Mouse (Mus musculus) WW6 (cell line): Measurements from ENCODE around the gene Mpz.

ENCODE experiments used
- DNase-seq: peaks from one replicate; pipeline ENCODE4 v3.0.0-alpha.2; 2013; ENCODE audit warnings: low read depth, low spot score

Mpz gene

DNA sequence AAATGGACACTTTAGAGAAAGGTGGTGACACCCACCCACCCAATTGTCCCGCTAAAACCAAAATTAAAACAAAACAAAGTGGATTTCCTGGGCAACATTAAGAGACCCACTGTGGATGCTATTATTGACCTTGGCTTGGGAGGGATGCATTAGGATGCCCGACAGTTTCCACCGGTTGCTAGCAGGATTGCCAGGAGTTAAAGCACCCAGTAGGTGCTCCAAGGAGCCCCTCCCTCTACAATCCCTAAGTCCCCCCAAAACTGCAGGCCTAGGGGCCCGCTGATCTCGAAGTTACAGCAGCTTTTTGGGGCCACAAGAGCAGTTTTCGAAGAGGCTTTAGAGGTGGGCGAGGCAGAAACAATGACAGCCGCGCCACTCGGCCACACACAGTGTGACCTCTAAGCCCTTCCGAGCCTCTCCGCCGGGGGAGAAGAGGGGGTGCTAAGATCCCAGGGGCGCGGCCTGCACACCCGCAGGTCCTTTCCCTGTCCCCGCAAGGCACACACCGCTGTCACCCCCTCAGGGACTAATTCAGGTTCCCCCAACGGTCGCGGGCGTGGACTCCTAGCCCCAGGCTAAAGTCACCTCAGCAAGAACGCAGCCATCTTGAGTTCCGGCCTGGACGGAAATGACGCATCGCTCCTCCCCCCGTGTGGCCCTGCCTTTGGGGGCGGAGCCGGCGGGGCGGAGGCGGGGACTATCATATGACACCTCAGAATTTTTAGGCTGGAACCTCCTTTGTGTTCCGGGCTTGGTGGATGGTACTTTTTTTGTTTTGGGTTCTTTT lies at the start of gene Mpz, which contains the start of gene Sdhc:
Mpz (plus strand) TSS at position 738 of the 787 bp plus-strand sequence.
Sdhc (minus strand) TSS at position 630 of the 787 bp plus-strand sequence.
- DNase-seq, result peak; percentile 86

DNA sequence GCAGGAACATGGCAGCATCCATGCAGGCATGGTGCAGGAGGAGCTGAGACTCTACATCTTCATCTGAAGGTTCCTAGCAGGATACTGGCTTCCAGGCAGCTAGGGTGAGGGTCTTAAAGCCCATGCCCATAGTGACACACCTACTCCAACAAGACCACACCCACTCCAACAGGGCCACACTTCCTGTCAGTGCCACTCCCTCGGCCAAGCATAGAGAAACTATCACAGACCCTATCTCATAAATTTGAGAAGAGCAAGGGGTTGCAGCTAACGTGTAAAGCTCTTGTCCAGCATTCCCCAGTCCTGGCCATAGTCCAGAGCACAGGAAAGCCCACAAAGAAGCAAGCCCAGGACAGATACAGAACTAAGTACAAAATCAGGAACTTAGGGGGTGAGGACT lies 49.5 kb upstream of the Mpz start:
- DNase-seq, result no peak

DNA sequence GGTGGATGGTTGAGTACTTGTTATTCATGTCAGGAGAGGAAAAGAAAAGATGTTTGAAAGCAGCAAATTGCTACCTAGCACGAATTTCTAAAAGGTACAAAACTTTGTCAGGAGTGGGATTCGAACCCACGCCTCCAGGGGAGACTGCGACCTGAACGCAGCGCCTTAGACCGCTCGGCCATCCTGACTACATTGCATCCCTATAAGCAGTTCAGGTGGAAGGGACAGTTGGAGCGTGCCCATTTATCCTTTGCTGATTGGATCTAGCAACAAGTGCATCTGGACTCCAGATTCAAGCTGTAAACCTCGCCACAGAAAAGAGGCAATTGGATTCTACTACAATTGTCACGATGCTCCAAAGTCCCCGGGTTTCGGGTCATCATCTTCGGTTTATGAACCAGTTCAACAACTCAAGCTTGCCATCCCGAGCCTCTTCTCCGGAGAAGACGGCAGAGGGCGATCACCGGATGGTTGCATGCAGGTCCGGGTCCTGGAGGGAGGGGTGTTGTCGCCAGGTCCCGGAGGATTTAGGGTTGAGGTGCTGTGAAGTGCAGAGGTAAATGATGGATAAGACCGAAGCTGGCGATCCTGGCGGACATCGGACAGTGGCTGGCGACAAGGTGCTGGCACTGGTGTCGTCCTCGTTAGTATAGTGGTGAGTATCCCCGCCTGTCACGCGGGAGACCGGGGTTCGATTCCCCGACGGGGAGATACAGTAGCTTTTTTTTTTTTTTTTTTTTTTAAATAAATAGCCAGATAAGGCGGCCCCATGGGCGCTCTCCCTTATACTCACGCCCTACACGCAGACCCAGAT lies 48.6 kb upstream of the Mpz start:
- no peak for DNase-seq

DNA sequence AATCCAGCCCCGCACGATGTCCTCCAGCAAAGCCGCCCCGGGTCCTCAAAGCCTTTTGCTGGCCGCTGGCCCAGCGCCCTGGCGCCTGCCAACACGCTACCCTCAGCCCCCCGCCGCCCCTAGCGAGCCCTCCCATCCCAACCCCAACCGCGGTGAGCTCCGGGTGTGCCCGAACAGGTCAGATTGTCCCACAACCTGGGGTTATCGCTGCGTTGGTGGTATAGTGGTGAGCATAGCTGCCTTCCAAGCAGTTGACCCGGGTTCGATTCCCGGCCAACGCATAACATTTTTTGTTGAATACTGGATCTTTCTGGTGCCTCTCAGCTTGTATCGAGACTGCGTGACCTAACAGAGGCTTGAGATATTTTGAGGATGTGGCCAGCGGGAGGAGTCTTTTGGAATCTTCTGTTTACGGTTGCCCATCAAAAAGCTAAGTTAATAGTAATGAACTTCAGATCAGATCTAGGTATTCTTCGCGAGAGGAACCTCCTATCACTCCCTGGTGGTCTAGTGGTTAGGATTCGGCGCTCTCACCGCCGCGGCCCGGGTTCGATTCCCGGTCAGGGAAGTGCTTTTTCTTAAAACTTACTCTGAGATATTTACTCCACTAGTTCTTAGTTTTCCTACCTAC lies 47.8 kb upstream of the Mpz start:
- DNase-seq, result no peak

DNA sequence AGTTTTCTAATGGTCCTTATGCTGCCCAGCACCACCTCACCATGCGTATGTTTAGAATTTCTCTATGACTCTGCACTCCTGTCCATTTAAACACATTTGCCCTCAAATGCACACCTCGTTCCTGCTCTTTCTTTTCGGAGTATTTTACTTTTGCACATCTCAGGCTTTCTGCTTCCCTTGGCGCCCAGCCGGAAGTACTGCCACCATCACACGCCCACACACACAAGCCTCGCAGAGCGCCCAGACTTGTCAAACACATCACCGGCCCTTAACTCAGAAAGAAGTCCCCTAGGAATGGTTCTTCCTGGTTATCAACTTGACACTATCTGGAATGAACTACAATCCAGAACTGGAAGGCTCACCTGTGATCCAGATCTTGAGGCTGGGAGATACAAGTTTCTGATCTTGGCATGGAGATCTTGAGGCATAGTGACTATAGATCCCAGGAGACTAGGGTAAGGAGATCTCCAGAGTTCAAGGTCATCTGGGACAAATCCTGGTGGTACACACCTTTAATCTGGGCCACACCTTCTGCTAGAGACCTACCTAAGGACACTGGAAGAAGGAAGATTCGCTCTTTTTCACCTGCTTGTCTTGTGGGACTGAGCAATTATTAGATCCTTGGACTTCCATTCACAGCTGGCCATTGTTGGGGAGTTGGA lies 47.2 kb upstream of the Mpz start:
- DNase-seq, result no peak

DNA sequence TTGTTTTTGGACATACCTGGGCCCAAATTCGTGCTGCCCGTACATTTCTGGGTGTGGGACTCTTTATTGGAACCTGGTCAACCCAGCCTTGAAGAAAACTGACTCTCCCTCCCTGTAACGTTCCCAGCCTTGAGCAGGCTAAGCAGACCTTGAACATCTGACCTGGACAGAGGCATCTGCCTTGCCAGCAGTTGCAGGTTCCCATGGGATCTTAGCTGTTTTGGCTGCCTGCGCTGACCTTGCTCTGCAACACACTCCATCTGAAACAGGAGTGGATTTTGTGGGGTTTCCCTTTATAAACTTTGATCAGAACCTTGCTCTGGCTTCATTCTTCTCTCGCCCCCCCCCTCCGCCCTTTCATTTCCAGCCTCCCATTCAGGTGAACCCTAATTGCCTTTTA lies 45.3 kb upstream of the Mpz start:
- no peak for DNase-seq

DNA sequence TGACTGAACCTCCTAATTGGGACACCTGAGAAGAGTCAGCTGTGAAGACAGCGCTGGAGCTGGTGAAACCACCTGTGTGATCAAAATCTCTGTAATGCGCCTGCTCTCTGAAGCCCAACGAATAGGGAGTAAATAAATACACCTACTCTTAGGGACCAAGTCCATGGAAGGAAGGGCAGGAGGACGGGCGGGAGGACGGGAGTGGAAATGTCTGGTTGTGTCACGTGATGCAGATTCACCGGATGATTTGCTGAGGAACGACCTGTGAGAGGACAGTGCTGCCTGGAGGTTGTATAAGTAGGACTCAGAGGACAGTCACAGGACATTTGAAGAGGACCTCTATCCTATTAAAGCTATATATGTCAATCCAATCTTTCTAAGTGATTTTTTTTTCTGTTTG lies 40.9 kb upstream of the Mpz start:
- no peak for DNase-seq

DNA sequence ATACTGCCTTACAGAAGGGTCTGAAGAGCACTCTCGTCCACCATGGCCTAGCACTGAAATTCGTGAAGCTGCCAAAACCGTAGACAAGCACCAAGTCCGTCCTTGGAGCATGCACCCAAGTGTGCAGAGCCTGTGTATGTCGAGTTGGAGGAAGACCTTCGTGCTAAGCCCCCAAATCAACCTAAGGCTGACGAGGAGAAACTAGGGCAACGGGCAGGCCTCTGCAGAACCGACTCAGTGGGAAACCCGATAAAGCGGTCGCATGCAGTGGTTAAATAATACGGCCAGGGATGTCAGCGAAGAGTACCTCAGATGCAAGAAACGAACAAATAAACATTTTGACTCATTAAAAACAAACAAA lies 39.9 kb upstream of the Mpz start:
- DNase-seq, result no peak

DNA sequence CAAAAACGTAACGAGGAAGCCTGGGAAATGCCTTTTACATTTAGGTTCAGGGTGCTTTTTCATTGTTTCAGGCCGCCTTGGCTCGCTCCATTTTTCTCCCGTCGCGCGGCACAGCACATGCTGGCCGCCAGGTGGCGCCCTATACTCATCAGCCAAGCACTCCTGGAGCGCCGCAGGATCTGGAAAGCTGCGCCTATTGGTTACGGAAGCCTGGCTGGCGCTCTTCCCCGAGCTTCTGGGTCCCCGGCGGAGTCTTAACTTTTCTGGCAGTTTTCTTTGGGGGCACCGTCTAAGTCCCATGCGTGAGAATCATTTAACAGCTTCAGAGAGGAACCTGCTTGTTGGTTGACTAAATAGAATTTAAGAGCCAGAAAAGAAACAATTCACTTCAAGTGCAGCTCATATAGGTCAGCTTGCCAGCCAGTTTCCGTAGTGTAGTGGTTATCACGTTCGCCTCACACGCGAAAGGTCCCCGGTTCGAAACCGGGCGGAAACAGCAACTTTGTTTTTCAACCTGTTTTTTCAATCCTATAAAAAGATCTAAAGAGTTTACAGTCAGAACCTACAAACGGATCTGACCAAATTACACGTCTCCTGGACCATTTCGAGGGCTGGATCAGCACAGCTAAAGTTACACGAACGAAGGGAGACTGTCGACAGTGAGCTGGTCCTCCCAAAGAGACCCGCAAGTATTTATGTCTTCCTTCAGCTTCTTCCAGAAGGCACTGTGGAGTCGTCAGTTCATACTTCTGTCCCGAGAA lies 39.3 kb upstream of the Mpz start:
- no peak for DNase-seq

DNA sequence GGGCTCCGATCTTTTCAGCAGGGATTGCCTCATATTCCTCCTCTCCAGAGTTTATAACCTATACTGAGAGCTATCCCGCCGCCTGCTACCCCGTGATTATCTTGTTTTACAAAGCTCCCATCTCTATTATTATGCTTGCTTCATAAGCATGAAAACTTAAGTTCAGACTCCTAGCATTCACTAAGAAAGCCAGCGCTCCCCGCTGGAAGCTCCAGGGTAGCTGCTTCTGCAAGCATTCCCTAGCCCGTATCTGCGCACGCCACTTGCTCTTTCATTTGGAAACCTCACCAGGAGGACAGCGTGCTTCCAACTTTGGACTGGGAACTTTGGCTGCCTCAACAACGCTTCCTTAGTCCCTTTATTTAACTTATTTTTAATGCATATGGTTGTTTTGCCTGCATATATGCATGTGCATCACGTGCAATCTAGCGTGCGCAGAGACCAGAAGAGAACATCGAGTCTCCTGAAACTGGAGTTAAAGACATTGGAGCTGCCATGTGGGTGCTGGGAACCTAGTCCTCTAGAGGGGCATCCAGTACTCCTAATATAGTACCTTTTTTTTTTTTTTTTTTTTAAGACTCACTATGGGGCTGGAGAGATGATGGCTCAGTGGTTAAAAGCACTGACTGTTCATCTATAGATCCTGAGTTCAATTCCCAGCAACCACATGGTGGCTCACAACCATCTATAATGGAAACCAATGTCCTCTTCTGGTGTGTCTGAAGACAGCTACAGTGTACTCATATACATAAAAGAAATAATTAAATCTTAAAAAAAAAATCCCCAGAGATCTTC lies 38.5 kb upstream of the Mpz start:
- no peak for DNase-seq

DNA sequence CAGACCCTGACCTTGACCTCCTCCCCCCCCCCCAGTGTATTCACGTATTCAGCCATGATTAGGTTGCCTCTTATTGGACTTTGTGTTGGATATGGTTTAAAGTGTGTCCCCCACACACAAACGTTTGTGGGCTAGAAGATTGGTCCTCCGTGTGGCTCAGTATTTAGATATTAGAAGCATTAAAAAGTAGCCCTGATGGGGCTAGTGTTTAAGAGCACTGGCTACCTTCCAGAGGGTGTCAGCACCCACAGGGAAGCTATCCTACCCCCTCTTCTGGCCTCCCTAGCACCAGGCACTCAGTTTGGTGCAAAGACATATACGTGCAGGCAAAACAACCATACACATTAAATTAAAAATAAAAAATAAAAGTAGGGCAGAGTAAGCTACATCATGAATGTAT lies 37.5 kb upstream of the Mpz start:
- no peak for DNase-seq

DNA sequence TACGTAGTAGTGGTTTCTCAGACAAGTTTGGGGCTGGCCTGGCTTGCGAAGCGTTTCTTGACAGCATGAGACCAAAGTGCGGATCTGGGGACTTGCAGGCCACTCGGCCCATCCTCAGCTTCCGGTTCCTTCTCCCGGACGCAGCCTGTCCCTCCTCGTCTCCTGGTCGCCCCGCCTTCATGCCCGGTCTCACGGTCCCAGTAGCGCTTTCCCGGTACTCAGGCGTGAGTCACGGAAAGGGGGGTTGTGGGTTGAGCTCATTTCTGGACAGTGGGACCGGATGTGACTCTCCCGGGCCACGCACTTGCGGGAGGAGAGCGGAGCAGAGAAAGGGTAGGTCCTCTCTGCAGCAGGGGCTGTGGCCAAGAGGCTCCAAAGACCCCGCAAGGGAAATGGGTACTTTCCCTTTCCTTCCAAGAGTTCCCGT lies 36.6 kb upstream of the Mpz start, which contains the start of gene Cfap126:
Cfap126 (plus strand) TSS at position 46 of the 427 bp plus-strand sequence.
- DNase-seq, result no peak

DNA sequence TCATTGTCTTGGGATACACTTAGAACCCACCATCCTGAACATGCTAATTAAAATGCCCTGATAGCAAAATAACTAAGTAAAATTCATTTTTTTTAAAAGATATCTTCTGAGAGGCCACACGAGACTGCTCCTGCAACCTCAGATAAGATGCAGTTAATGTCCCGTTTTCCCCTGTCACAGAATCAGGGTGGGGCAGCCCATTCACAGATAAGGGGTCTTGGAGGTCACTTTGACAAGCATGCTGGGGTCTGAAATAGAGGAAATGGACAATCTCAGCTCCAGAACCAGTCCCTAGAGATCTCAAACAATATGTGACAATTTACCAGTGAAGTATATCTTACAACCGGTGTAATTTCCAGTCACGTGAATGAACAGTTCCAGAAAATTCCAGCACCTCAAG lies 34.2 kb upstream of the Mpz start:
- no peak for DNase-seq

DNA sequence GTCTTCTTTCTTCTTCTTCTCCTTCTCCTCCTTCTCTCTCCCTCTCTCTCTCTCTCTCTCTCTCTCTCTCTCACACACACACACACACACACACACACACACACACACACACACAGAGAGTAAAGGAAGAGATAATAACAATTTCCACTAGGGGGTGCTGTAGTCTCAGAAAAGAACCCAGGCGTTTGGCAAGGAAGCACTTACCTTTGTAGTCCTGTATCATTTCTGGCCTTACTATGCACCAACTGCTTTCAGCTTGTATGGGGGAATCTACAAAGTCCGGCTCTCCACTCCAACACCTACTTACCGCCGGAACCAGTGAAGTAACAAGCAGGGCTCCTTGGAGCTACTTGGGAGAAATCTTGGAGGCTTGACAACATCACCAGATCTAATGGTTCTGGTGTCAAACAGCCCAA lies 32.2 kb upstream of the Mpz start:
- no peak for DNase-seq

DNA sequence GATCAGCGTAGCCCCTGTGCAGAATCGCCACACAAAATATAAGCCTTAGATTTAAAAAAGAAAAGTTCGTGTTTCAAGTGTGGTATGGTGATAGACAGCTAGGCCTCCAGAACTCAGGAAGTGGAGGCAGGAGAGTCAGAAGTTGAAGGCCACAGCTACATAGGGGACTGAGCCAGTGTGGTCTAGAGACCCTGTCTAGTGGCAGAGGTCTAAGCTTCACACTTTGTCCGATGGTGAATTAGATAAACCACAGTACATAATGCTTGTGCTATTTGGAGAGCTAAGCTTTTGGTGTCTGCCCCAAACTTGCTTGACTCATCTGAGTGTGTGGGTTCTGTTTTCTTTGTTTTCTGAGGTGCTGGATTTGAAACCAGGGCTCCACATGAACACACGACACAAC lies 31.5 kb upstream of the Mpz start:
- no peak for DNase-seq

DNA sequence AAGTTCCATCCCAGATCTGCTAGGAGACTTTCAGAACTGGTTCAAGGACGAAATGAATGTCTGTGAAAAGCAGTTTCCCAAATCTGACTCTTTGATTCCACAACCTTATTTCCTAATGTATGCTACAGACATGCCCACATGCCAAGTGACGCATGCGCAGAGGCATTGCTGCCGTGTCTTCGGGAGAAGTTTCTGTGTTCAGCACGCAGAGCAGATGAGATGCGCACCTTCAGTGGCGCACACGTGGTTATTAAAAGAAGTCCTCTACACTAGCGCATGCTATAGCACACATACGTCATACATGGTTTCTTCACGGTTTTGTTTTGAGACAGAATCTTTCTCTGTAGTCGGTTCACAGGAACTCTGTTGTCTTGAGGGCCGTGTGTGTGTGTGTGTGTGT lies 31.1 kb upstream of the Mpz start:
- no peak for DNase-seq

DNA sequence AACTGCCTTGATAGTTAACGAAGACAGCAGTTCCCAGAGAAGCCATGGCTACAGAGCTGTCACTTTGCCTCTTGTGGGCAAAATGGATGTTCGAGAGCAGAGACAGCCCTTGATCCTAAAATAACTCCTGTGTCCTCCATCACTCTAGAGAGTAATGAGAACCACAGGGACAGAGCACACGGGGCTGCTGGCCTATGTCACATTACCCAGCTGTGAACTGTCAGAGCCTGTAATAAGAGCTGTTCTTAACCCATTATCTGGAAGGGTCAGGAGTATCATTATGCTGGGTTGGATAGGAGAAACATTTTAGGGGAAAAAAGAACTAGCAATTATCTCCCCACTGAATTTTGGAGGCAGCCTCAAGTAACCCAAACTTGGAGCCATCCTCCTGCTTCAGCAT lies 29.6 kb upstream of the Mpz start:
- no peak for DNase-seq

DNA sequence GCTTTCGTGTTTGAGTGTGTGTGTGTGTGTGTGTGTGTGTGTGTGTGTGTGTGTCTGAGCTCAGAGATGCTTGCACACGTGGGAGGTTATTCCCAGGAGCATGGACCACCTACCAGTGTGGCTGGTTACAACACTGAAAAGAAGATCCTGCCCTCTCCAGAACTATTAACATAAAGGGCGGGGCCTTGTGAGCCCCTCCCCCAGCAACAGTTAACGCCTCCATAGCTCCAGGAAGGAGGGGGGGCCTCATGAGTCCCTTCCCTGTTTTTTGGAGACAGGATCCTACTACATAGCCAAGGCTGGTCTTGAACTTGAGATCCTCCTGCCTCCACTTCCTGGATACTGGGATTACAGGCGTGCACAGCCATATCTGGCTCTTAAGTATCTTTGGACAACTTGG lies 28.7 kb upstream of the Mpz start:
- no peak for DNase-seq

DNA sequence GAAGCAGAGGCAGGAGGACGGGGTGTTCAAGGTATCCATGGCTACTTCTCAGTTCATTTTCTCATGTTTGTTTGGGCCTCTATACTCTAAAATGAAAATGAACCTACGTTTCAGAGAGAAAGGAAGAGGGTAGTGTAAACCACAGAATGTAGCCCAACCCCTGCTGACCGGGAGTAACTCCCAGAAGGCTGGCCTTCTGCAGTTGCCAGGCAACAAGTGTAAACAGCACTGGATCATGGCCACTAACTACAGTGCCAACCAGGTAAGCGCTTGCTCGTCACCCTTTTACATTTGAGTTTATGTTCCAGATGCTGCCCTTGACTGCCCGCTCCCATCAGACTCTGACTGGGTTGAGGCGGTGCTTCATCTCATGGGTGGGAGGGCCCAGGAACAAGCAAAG lies 27.6 kb upstream of the Mpz start:
- DNase-seq, result no peak

DNA sequence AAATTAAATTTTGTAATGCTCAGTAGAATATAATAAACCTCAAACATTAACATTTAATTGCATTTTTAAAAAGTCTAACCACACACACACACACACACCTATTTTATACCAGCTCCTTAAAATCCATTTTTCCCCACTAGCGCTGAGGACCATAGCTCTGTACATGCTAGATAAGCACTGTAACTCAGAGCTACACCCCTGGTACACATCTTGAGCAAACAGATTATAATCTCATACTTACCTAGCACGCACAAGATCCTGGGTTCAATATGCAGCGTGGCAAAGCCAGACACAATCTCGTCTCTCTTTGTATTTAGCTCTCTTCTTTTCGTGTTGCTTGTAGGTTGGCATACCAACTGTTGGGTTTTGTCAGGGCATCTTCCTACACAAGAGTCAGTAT lies 26.1 kb upstream of the Mpz start:
- DNase-seq, result no peak
